Mouse (Mus musculus): ENCODE data around the gene A230072I06Rik. TPM values are rescaled to one million over a fixed set of nuclear protein-coding genes. Genes with fewer than 3 reads are reported as not detected.

The A230072I06Rik gene
- not detected for polyA plus RNA-seq (2014; fragmentation: Illumina TruSeq; extraction: RNeasy Lipid Tissue Mini Kit (QIAGEN cat#74804); ENCODE audit: low read depth, low replicate concordance)

DNA sequence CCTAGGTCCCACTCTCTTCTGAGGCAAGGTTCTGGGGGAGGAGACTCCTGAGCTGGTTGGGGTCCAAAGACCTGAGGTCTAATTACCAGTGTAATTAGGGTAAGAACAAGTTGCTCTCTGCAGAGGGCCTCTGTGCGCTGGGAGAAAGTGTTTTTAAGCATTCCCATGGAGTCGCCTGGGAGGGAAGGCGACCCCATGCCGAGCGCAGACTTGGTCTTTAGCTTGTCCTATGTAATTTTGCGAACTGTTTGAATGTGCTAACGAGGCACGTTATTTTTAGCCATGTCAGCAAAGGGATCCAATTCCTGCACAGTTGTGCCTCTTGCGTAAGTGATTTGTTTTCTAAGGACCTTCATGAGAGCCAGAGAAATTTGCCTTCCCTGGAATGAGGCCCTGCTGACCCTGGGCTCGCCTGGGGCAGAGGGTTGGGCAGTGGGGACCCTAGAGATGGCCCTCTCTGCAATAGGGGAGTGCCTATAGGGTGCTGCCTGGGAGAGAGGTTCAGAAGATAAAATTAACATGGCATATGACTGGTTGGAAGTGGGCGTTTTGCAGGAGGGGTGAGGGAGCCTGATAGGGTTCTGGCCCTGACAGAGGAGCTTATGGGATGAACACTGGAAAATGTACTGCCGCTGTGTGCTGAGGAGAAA is at the start of gene A230072I06Rik:
TSS of gene A230072I06Rik (plus strand) at position 157 of the 650 bp plus-strand sequence.

Other genes with a start within 250 kb of the A230072I06Rik start
- not detected for gene Sox1, start 116.5 kb downstream of the A230072I06Rik start, polyA plus RNA-seq (2014; fragmentation: Illumina TruSeq; extraction: RNeasy Lipid Tissue Mini Kit (QIAGEN cat#74804); ENCODE audit: low read depth, low replicate concordance)